Mouse (Mus musculus): ENCODE measurements around the gene Rapgef2. TPM values are rescaled to one million over a fixed set of nuclear protein-coding genes. Genes with fewer than 3 reads are reported as not detected.

Gene Rapgef2
- polyA plus RNA-seq (2012; rRNA removed), result 17.8 and 24.0 TPM in 2 replicates

- DNase-seq (ENCODE audit: low read depth), result peak; percentile 68
- TF ChIP-seq POLR2A (IDR thresholded peaks at IDR 0.05; ENCODE audit: borderline replicate concordance, extremely low read depth, insufficient read depth, insufficient read length, poor library complexity, severe bottlenecking) (no peak), CTCF (IDR thresholded peaks at IDR 0.05; ENCODE audit: borderline replicate concordance, extremely low read depth, insufficient read depth, insufficient read length) (no peak)
Observed at GRCm38 (mm10) chr3:79286376-79287107, at the start of gene Rapgef2. TSS of gene Rapgef2 (minus strand) at chr3:79286517.

- no peak for TF ChIP-seq CTCF (IDR thresholded peaks at IDR 0.05; ENCODE audit: borderline replicate concordance, extremely low read depth, insufficient read depth, insufficient read length)
- TF ChIP-seq POLR2A (IDR thresholded peaks at IDR 0.05; ENCODE audit: borderline replicate concordance, extremely low read depth, insufficient read depth, insufficient read length, poor library complexity, severe bottlenecking), result no peak
- no peak for DNase-seq (ENCODE audit: low read depth)
Observed at GRCm38 (mm10) chr3:79333643-79334200, 47.4 kb upstream of the Rapgef2 start.

DNA sequence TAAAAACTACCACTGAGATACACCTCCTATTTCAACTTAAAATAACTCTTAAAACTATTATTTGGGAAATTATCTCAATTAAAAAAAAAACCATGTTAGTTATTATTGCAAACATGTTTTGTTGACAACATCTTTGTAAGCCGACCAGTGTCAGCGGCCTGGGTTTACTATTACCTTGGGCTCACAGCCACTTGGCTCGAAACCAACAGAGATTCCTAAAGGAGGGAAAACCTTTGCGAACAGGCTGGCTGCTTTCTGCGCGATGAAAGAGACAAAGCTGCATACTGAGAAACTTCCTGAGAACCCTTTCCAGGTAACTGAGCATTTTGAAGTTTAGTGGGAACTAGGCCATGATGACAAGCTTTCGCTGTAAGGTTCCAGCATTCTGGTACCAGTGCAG, 46.7 kb upstream of the Rapgef2 start:
- DNase-seq (ENCODE audit: low read depth), result peak; percentile 40
- no peak for TF ChIP-seq POLR2A (IDR thresholded peaks at IDR 0.05; ENCODE audit: borderline replicate concordance, extremely low read depth, insufficient read depth, insufficient read length, poor library complexity, severe bottlenecking)
- TF ChIP-seq CTCF (IDR thresholded peaks at IDR 0.05; ENCODE audit: borderline replicate concordance, extremely low read depth, insufficient read depth, insufficient read length), result no peak

DNA sequence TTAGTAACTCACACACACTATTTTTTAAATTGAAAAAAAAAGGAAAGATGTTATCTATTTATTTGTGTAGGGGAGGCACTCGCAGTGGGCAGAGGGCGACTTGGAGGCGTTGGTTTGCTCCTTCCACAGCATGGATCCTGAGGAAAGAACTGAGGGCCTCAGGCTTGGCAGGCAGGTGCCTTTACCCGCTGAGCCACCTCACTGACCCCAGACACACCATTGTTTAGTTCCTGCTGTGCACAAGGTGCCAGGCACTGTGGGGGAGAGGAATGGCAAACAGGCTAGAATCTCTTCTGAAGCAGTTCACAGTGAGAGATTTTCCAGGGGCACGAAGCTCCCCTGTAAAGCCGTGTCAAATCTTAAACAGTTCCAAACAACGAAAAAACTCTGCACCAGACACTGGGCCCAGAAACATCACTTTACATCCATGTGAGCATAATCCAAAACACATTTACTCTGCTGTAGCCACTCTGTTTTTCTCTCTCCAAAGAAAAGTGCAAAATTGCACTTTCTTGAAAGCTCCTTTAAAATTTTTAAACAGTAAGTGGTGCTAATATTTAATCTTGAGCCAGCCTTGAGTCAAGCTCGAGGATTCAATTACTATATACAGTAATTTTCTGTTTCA, 43.5 kb upstream of the Rapgef2 start:
- TF ChIP-seq CTCF (IDR thresholded peaks at IDR 0.05; ENCODE audit: borderline replicate concordance, extremely low read depth, insufficient read depth, insufficient read length) (no peak), POLR2A (IDR thresholded peaks at IDR 0.05; ENCODE audit: borderline replicate concordance, extremely low read depth, insufficient read depth, insufficient read length, poor library complexity, severe bottlenecking) (no peak)
- no peak for DNase-seq (ENCODE audit: low read depth)

GRCm38 (mm10) chr3:79324697-79325526, 38.6 kb upstream of the Rapgef2 start:
- peak; percentile 60 for DNase-seq (ENCODE audit: low read depth)
- TF ChIP-seq CTCF (IDR thresholded peaks at IDR 0.05; ENCODE audit: borderline replicate concordance, extremely low read depth, insufficient read depth, insufficient read length) (no peak), POLR2A (IDR thresholded peaks at IDR 0.05; ENCODE audit: borderline replicate concordance, extremely low read depth, insufficient read depth, insufficient read length, poor library complexity, severe bottlenecking) (no peak)

DNA sequence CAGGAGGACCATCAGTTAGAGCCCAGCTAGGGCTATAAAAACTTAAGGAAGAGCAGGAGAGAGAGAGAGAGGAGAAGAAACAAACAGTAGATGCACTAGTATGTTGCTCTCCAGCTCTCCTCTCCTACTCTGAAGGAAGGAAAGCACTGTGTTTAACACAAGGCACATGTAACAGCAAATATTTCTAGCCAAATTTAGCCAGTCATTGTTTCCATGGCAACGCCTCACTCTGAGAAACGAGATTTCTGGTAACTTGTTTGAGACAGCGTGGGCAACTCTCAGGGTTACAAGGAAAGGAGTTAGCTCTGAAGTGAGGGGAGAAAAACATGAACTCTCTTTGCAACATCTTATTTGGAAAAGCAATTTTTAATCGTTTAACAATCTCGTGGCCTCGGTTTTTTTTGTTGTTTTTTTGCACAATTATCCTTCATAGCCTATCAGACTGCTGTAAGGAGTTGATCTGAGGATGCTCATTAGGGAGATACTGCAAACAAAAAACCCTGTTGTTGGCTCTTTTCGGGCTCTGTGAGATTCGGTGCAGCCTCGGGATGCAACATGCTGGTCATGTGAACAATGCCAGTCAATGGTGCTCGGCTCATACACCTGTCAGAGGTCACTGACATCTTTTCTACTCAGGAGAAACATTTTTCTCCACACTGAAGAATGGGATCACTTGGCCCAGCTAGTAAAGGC, 27.8 kb upstream of the Rapgef2 start:
- TF ChIP-seq POLR2A (IDR thresholded peaks at IDR 0.05; ENCODE audit: borderline replicate concordance, extremely low read depth, insufficient read depth, insufficient read length, poor library complexity, severe bottlenecking), result no peak
- TF ChIP-seq CTCF (IDR thresholded peaks at IDR 0.05; ENCODE audit: borderline replicate concordance, extremely low read depth, insufficient read depth, insufficient read length), result no peak

GRCm38 (mm10) chr3:79311895-79312294, 25.6 kb upstream of the Rapgef2 start:
- no peak for DNase-seq (ENCODE audit: low read depth)
- TF ChIP-seq CTCF (IDR thresholded peaks at IDR 0.05; ENCODE audit: borderline replicate concordance, extremely low read depth, insufficient read depth, insufficient read length) (no peak), POLR2A (IDR thresholded peaks at IDR 0.05; ENCODE audit: borderline replicate concordance, extremely low read depth, insufficient read depth, insufficient read length, poor library complexity, severe bottlenecking) (no peak)

More for the DNA sequence above, 27.8 kb upstream of the Rapgef2 start:
- peak; percentile 80 for DNase-seq (ENCODE audit: low read depth)

GRCm38 (mm10) chr3:79310184-79310583, 23.9 kb upstream of the Rapgef2 start:
- no peak for TF ChIP-seq POLR2A (IDR thresholded peaks at IDR 0.05; ENCODE audit: borderline replicate concordance, extremely low read depth, insufficient read depth, insufficient read length, poor library complexity, severe bottlenecking)
- no peak for TF ChIP-seq CTCF (IDR thresholded peaks at IDR 0.05; ENCODE audit: borderline replicate concordance, extremely low read depth, insufficient read depth, insufficient read length)
- DNase-seq (ENCODE audit: low read depth), result no peak

- TF ChIP-seq POLR2A (IDR thresholded peaks at IDR 0.05; ENCODE audit: borderline replicate concordance, extremely low read depth, insufficient read depth, insufficient read length, poor library complexity, severe bottlenecking) (no peak), CTCF (IDR thresholded peaks at IDR 0.05; ENCODE audit: borderline replicate concordance, extremely low read depth, insufficient read depth, insufficient read length) (no peak)
- DNase-seq (ENCODE audit: low read depth), result no peak
Observed at GRCm38 (mm10) chr3:79308605-79309004, 22.3 kb upstream of the Rapgef2 start.

GRCm38 (mm10) chr3:79299401-79299800, 13.1 kb upstream of the Rapgef2 start:
- TF ChIP-seq POLR2A (IDR thresholded peaks at IDR 0.05; ENCODE audit: borderline replicate concordance, extremely low read depth, insufficient read depth, insufficient read length, poor library complexity, severe bottlenecking) (no peak), CTCF (IDR thresholded peaks at IDR 0.05; ENCODE audit: borderline replicate concordance, extremely low read depth, insufficient read depth, insufficient read length) (no peak)

More at GRCm38 (mm10) chr3:79299401-79299800, 13.1 kb upstream of the Rapgef2 start:
- DNase-seq (ENCODE audit: low read depth), result no peak

Data from brain, embryonic 14.5 days (tissue).